Mouse (Mus musculus): ENCODE measurements around the gene Lefty1. TPM values are rescaled to one million over a fixed set of nuclear protein-coding genes. Genes with fewer than 3 reads are reported as not detected.
"Not testable (repeated sequence)": the region's sequence is repeated elsewhere in the genome, so short reads cannot be mapped to it uniquely, and the experiment has no call there.

The Lefty1 gene
- total RNA-seq (2014; rRNA removed), result not detected in 2 replicates
- polyA plus RNA-seq (2015; fragmentation: Nextera tagmentation; extraction: Ambion mirVana), result 0.29 and 0.42 TPM in 2 replicates

DNA sequence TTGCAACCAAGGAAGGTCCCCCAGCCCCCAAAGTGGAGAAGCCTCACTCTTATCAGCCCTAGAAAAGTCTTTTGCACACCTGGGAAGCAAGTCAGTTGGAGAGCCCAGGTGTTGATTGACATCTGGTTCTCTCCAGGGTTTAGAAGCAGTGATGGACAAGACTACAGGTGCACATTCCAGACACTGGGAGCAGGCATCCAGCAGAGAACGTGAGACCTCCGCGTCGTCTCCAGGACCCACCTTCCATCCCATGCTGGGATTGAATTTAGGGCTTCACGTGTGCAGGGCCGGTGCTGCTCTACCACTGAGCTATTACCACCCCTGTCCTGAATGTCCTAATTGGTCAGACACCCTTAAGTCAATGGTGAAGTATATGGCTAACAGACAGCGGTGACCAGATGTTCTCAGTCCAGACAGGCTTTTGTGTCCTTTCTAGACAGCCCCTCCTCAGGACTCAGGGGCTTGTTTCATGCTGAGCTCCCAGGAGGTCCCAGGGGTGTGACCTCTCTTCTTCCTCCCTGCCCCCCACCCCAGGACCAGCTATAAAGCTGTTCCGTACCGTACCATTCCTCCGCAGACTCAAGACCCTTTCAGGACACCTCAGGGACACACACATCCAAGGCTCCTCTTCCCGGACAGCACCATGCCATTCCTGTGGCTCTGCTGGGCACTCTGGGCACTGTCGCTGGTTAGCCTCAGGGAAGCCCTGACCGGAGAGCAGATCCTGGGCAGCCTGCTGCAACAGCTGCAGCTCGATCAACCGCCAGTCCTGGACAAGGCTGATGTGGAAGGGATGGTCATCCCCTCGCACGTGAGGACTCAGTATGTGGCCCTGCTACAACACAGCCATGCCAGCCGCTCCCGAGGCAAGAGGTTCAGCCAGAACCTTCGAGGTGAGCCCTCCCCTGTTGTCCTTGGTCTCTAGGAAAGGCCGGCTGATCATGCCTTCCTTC, at the start of gene Lefty1:
TSS of gene Lefty1 (plus strand) at position 556 of the 953 bp plus-strand sequence.
- H3K4me1 ChIP-seq (ENCODE audit: insufficient read depth, low read length), result no peaks in the 10 kb centered on the region
- no peak within 1 kb of the TSS for H3K9ac ChIP-seq (replicated peaks; ENCODE audit: low read length)
- no peak for TF ChIP-seq CTCF (IDR thresholded peaks at IDR 0.05; ENCODE audit: low read depth)
- H3K27me3 ChIP-seq (ENCODE audit: insufficient read depth, low read length), result peaks cover 9% of the 10 kb centered on the region
- no peaks in the 10 kb centered on the region for H3K9me3 ChIP-seq (ENCODE audit: low read length)
- no peaks in the 10 kb centered on the region for H3K36me3 ChIP-seq (ENCODE audit: insufficient read depth, low read length)
- WGBS, result 17% methylated on average over 21 of the region's 21 CpGs
- H3K4me2 ChIP-seq (ENCODE audit: low read depth, low read length), result no peak within 1 kb of the TSS
- DNase-seq (ENCODE audit: low spot score), result no peak
- H3K27ac ChIP-seq, result no peak within 1 kb of the TSS
- no peak for ATAC-seq
- H3K4me3 ChIP-seq (ENCODE audit: low read length), result no peak within 1 kb of the TSS

DNA sequence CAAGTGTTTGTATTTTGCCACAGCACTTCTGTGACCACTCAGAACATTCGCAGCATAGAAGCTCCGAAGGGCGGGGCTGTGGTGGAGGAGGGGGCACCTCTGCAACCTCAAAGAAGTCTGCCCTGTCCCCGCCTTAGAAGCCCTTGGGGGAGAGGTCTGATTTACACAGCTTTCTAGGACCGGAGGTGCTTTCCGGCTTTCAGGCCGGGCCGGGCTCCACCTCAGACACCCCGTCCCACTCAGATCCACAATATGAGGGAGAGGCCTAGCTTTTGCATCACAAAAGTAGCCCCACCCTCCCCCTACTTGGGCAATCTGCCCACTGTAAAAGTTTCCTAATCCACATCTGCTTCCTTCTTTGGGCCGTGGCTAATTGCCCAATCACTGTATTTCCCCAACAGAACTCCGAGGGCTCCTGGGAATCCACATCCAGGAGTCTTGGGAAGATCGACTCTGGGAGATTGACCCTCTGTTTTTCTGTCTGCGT, 46.2 kb upstream of the Lefty1 start:
- TF ChIP-seq CTCF (IDR thresholded peaks at IDR 0.05; ENCODE audit: low read depth), result no peak
- no peaks in the 10 kb centered on the region for H3K4me1 ChIP-seq (ENCODE audit: insufficient read depth, low read length)
- H3K27me3 ChIP-seq (ENCODE audit: insufficient read depth, low read length), result peaks cover 5% of the 10 kb centered on the region; the same call in 1 of the 2 replicates
- no peak overlapping the region for H3K4me3 ChIP-seq (ENCODE audit: low read length)
- ATAC-seq, result peak; percentile 40; the same call in 1 of the 2 replicates
- no peaks in the 10 kb centered on the region for H3K36me3 ChIP-seq (ENCODE audit: insufficient read depth, low read length)
- DNase-seq (ENCODE audit: low spot score), result peak; percentile 25
- H3K27ac ChIP-seq, result no peak overlapping the region
- no peak overlapping the region for H3K4me2 ChIP-seq (ENCODE audit: low read depth, low read length)
- no peak overlapping the region for H3K9ac ChIP-seq (replicated peaks; ENCODE audit: low read length)
- WGBS, result 10% methylated on average over 13 of the region's 13 CpGs
- H3K9me3 ChIP-seq (ENCODE audit: low read length), result no peaks in the 10 kb centered on the region

DNA sequence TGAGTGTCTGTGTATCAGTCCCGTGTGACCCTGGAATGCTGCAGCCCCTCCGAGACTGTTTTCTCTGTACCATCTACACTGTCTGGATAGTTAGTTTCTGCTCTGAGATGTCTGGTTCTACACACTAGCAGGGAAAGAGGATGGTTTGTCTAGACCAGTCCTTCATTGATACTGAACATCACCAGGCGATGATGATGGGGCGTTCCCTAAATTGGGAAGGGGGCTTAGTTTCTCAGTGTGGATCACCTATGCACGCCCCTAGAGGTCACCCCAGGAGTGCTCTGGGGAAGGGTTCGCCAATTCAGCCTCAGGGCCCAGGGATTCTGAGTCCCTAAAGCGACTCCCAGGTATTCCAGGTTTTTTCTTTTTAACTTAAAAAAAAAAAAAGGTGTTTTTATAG, 45.6 kb upstream of the Lefty1 start:
- Histone ChIP-seq H3K27ac (no peak overlapping the region), H3K27me3 (ENCODE audit: insufficient read depth, low read length) (peaks cover 5% of the 10 kb centered on the region; the same call in 1 of the 2 replicates), H3K9ac (replicated peaks; ENCODE audit: low read length) (no peak overlapping the region), H3K9me3 (ENCODE audit: low read length) (no peaks in the 10 kb centered on the region), H3K4me1 (ENCODE audit: insufficient read depth, low read length) (no peaks in the 10 kb centered on the region), H3K4me2 (ENCODE audit: low read depth, low read length) (no peak overlapping the region), H3K4me3 (ENCODE audit: low read length) (no peak overlapping the region), H3K36me3 (ENCODE audit: insufficient read depth, low read length) (no peaks in the 10 kb centered on the region)
- WGBS, result 41% methylated on average over 7 of the region's 7 CpGs
- no peak for TF ChIP-seq CTCF (IDR thresholded peaks at IDR 0.05; ENCODE audit: low read depth)
- ATAC-seq, result no peak
- no peak for DNase-seq (ENCODE audit: low spot score)

DNA sequence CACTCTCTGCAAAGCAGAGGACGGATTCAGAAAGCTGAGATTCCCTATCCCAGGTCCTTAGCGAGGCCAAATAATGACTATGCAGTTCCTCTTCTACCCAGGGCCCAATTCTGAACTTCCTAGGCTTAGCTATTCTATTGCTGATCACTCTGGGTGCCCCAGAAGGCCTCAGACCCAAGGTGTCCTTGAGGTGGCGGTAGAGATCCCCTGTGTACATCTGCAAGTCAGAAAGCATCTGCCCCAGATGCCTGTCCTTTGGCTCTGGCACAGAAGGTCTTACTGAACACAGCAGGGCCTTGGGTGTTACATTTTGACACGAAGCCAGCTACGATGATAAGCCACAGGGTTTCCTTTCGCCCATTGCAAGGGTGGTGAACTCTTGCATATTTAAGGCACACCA, 45.0 kb upstream of the Lefty1 start:
- DNase-seq (ENCODE audit: low spot score) (no peak), ATAC-seq (no peak)
- Histone ChIP-seq H3K4me1 (ENCODE audit: insufficient read depth, low read length) (no peaks in the 10 kb centered on the region), H3K36me3 (ENCODE audit: insufficient read depth, low read length) (no peaks in the 10 kb centered on the region), H3K9ac (replicated peaks; ENCODE audit: low read length) (no peak overlapping the region), H3K9me3 (ENCODE audit: low read length) (no peaks in the 10 kb centered on the region), H3K27ac (no peak overlapping the region), H3K4me2 (ENCODE audit: low read depth, low read length) (no peak overlapping the region), H3K4me3 (ENCODE audit: low read length) (no peak overlapping the region), H3K27me3 (ENCODE audit: insufficient read depth, low read length) (peaks cover 5% of the 10 kb centered on the region; the same call in 1 of the 2 replicates)
- WGBS, result 51% methylated on average over 6 of the region's 6 CpGs
- TF ChIP-seq CTCF (IDR thresholded peaks at IDR 0.05; ENCODE audit: low read depth), result peak; percentile 32; the same call in 1 of the 2 replicates

DNA sequence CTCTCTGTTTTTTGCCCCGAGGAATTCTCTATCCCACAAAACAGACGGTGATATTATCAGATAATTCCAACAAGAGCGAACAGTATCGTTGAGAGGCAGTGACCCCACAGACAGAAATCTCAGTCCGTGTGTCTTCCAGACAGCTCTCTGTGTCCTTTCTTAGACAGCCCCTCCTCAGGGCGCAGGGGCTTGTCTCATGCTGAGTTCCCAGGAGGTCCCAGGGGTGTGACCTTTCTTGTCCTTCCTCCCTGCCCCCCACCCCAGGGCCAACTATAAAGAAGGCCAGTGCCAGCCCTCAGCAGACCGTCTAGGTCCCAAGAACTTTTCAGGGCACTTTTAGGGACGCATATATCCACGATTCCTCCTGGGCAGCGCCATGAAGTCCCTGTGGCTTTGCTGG, 42.0 kb upstream of the Lefty1 start, which contains the start of gene Lefty2:
TSS of gene Lefty2 (plus strand) at position 301 of the 400 bp plus-strand sequence.
- no peak for ATAC-seq
- no peak within 1 kb of the TSS for H3K4me2 ChIP-seq (ENCODE audit: low read depth, low read length)

DNA sequence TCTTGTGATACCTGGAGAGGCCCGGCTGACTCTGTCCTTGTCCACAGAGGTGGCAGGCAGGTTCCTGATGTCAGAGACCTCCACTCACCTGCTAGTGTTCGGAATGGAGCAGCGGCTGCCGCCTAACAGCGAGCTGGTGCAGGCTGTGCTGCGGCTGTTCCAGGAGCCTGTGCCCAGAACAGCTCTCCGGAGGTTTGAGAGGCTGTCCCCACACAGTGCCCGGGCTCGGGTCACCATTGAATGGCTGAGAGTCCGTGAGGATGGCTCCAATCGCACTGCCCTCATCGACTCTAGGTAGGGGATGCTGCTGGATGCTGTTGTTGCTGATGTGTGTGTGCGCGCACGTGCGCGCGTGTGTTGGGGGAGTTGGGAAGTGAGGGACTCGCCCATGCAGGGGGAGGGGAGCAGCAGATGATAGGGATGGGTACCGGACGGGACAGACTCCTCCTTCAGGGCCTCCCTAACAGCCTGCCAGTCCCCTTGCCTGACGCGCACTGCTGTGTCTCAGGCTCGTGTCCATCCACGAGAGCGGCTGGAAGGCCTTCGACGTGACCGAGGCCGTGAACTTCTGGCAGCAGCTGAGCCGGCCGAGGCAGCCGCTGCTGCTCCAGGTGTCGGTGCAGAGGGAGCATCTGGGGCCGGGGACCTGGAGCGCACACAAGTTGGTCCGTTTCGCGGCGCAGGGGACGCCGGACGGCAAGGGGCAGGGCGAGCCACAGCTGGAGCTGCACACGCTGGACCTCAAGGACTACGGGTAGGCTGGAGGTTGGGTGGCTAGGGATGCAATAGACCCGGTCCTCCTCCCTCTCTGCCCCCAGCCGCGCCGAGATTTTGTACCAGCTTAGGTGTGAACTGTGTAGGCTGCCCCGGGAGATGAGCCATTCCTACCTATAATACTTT, 40.5 kb upstream of the Lefty1 start:
- not testable (repeated sequence) for H3K36me3 ChIP-seq (ENCODE audit: insufficient read depth, low read length); H3K9me3 ChIP-seq (ENCODE audit: low read length); H3K27ac ChIP-seq; H3K4me1 ChIP-seq (ENCODE audit: insufficient read depth, low read length); H3K9ac ChIP-seq (replicated peaks; ENCODE audit: low read length)
- peak overlapping the region; percentile 11 for H3K4me3 ChIP-seq (ENCODE audit: low read length)
- ATAC-seq, result peak; percentile 53
- H3K4me2 ChIP-seq (ENCODE audit: low read depth, low read length), result peak overlapping the region; percentile 21
- WGBS, result 8% methylated on average over 41 of the region's 51 CpGs
- peak; percentile 13 for DNase-seq (ENCODE audit: low spot score)
- H3K27me3 ChIP-seq (ENCODE audit: insufficient read depth, low read length), result peaks cover 11% of the 10 kb centered on the region; the same call in 1 of the 2 replicates

More for the DNA sequence above, 42.0 kb upstream of the Lefty1 start, which contains the start of gene Lefty2:
- Histone ChIP-seq H3K9ac (replicated peaks; ENCODE audit: low read length) (no peak within 1 kb of the TSS), H3K27ac (no peak within 1 kb of the TSS), H3K4me1 (ENCODE audit: insufficient read depth, low read length) (no peaks in the 10 kb centered on the region), H3K4me3 (ENCODE audit: low read length) (no peak within 1 kb of the TSS), H3K36me3 (ENCODE audit: insufficient read depth, low read length) (no peaks in the 10 kb centered on the region), H3K27me3 (ENCODE audit: insufficient read depth, low read length) (peaks cover 11% of the 10 kb centered on the region; the same call in 1 of the 2 replicates), H3K9me3 (ENCODE audit: low read length) (no peaks in the 10 kb centered on the region)
- 62% methylated on average over 10 of the region's 10 CpGs for WGBS
- TF ChIP-seq CTCF (IDR thresholded peaks at IDR 0.05; ENCODE audit: low read depth), result no peak
- no peak for DNase-seq (ENCODE audit: low spot score)
